Mouse (Mus musculus) cerebellum, adult 9-10 months (tissue): ENCODE measurements around the gene Cdk15.

ENCODE experiments used
- DNase-seq: peaks from one replicate; pipeline ENCODE4 v3.0.0; 2022

Gene Cdk15

DNA sequence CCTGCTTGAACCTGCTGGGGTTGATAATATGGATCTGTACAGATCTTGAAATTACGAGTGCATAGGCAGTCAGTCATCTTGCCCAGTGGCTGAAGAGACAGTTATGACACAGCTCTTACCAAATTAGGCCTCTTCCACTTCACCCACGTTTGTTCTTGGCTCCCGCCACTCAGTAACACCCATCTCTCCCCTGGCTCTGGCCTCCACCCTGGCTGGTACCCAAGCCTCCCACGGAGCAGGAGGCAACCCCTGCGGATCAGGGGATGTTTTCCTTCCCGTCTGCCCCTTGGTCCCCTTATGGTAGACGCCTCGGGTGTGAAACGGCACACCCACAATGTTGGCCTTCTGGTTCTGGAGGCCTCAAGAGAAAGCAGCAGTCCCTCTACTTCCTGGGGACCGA lies 124.2 kb downstream of the Cdk15 start:
- no peak for DNase-seq

DNA sequence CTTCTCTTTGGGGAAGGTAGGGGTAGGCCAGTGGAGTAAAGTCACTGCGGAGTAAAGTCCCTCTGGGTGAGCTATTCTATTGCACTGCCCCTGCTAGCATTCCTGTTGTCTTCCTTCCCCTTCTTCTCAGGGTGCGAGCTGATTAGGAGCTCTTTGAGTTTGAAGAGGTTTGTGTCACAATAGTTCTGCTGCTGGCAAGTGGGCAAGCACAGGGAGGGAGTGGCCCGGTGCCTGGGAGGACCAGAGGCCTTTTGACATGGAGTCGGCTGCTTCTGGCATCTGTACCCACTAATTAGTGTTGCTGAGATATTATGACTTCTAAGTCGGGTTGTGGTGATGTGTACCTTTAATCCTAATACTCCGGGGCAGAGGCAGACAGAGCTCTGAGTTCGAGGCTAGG lies 124.8 kb downstream of the Cdk15 start:
- no peak for DNase-seq

DNA sequence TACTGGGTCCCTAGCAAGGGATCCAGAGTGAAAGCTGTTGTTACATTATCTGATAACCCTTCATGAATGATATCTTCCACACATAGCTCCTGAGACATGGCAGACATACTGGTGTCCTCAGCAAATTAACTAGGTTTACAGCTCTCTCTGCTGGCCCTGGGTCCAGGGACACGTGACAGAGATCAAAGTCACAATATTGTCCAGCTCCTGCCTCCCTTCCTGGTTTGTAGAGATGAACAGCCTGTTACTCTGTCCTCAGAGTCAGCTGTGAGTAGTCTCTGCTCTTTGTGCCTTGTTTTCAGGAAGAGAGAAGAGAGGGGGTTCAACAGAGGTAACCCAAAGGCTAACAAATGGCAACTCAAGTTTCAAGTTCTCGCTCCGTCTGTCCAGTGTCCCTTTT lies 125.8 kb downstream of the Cdk15 start:
- DNase-seq, result no peak

DNA sequence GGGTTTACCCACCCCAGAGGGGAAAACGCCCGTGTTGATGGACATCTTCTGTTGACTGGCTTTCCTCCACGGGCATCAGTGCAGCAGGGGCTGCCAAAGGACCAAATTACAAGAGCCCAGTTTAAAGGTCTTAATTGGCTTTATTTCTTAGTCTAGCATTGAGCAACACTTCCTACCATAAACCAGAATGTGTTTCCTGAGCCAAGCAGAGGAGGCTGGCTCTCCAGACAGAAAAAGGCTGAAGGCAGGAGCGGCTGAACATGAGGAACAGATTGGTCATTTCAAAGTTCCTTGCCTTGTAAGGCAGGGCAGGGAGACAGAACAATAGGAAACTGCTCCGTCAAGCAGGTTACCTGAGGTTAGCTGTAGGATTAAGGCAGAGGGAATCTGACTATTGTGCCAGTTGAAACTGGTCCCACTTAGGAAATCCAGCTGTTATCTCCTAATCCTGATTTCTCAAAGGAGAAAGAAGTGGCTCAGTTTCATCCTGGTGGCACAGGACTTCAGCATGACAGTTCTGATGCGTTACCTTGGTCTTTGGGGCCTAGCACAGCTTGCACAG lies 126.4 kb downstream of the Cdk15 start:
- no peak for DNase-seq

DNA sequence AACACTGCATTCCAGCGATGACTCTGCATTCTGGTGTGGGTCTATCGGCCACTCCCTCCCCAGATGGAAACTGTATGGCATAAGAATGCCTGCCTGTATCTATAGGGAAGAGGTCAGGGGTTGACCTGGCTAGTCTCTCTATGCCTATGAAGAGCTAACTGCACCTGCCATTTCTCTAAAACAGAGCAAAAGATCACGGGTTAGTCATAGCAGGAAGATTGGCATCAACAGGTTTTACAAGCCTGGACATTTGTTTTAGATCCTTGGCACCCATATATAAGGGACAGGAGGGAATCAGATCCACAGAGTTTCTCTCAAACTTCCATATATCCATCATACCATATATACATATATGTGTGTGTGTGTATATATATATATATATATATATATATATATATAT lies 127.7 kb downstream of the Cdk15 start:
- DNase-seq, result no peak

GRCm38 (mm10) chr1:59385641-59386040 lies 128.9 kb downstream of the Cdk15 start:
- DNase-seq, result no peak

DNA sequence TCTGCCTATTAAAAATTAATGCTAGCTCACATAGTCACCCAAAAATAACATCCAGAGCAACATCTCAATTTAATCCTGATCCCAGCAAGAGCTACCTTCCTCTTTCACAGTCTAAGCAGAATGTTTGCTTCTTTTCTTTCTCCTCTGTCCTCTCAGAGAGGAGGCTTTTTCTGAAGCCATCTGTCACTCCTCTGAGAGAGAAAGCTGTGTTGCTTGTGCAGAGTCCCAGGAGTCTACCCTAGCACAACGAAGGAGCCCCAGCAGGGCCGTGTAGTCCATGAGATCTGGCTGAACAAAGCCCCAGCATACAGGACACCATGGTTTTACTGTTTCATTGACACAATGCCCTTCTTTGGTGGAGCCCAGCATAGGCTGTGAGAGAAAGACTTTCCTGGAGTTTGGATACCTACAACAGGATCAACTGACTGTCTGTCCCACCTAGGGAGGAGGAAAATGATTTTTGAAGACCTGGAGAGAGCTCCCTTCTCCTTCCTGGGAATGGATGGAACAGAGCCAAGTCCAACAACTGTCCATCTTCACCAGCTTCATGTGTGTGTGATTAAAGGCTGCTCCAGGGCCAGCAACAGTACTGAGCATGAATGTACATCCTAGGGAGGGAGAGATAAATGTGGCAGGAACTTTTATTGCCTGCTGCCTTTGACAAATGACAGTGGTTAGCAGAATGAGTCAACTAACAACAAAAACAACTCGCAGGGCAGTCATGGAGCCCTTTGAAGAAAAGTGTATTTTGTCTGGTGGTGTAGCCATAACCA lies 131.0 kb downstream of the Cdk15 start:
- peak; percentile 55 for DNase-seq

DNA sequence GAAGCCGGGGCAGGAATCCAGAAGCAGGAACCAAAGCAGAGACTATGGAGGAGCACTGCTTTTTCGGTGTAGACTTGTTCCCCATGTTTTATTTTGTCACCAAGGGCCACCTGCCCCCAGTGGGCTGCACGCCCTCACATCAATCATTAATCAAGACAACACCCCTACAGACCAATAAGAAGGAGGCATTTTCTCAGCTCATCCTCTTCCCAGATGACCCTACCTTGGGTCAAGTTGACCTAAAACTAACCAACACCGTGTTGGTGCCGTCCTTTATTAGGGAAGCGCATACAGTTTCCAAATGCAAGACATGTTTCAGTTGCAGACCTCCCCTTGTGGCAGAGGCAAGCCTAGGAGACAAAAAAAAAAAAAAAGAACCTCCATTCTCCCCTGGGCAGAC lies 132.5 kb downstream of the Cdk15 start:
- no peak for DNase-seq

DNA sequence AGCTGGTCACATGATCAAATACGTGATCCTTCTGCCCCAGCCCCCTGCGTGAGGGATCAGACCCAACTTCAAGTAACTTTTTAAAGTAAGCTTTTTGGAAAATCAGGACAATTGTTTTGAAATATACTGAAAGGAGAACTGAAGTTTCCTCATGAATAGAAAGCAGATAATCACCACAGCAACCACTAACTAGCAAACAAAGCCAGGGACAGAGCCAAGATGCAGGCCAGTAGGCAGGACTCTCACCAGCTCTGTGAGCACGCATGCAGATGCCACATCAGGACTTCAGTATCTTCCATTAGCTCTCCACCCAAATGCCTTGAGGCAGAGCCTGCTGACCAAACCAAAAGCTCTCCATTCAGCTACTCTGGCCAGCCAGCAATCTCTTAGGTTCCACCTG lies 135.0 kb downstream of the Cdk15 start:
- no peak for DNase-seq

DNA sequence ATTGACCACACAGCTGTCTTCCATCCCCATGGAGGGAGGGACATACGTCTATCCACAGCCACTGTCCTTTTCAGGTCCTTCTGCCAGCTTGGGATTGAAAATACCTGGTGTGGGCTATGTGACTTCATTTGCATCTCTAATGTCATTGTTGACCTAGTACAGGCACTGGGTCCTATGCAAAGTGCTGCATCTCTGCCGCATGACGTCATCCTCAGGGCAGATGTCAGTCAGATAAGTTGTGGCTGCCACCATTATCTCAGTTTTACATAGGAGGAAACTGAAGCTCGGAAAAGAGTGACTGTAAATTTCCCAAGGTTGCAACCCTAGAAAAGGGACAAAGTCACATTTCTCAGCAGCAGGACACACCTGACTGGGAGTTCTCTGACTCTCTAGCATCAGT lies 137.4 kb downstream of the Cdk15 start:
- DNase-seq, result no peak

GRCm38 (mm10) chr1:59394616-59395015 lies 137.9 kb downstream of the Cdk15 start:
- no peak for DNase-seq

GRCm38 (mm10) chr1:59395992-59396391 lies 139.3 kb downstream of the Cdk15 start:
- DNase-seq, result no peak

DNA sequence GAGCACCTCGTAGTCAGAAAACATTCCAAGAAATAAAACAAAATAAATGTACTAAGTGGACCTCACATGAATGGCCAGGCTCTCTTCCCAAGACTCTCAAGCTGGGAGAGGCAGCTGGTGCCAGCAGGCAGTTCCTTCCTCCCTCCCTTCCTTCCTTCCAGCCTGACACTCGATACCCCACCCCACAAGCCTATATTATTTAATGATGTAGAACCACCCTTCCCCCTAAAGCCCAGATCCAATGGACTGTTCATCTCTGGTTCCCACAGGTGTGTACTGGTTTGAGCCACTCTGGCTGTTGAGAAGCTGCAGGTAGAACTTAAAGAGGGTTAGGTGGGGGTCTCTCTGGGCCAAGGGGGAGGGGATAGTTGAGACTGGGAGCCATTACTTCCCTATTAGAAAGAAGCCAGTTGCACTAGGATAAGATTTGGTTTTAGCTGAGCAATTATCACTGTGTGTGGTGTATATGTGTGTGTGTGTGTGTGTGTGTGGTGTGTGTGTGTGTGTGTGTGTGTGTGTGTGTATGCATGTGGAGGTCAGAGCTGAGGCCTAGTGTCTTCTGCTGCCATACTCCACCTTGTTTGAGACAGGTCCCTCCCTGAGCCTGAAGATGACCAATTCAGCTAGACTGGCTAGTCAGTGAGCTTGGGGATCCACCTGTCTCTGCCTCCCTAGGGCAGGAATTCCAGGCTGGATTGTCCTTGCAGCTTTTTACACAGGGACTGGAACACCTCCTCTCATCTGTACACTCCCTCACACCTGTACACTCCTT lies 143.0 kb downstream of the Cdk15 start:
- DNase-seq, result no peak

GRCm38 (mm10) chr1:59401253-59401652 lies 144.5 kb downstream of the Cdk15 start:
- no peak for DNase-seq
